Mouse (Mus musculus) bone marrow, adult 2 months (tissue): ENCODE results near the gene Nelfb. TPM values are rescaled to one million over a fixed set of nuclear protein-coding genes. Genes with fewer than 3 reads are reported as not detected.
"Not testable (repeated sequence)": the region's sequence is repeated elsewhere in the genome, so short reads cannot be mapped to it uniquely, and the experiment has no call there.

Source experiments
- H3K27ac ChIP-seq: fragments of 200-500 bp; 2 replicates; pipeline ENCODE4 v1.5.1; 2012; ENCODE audit warnings: low read depth, mild to moderate bottlenecking, control low read depth, inconsistent platforms, low read length; ENCODE audit not compliant: control insufficient read depth, poor library complexity, insufficient read depth
- H3K4me1 ChIP-seq: fragments of 200-500 bp; 2 replicates; pipeline ENCODE4 v1.6.1; 2011; ENCODE audit warnings: low read length; ENCODE audit not compliant: control insufficient read depth, insufficient read depth
- H3K4me3 ChIP-seq: fragments of 200-500 bp; replicated peaks from 2 replicates; pipeline ENCODE3; 2011; ENCODE audit warnings: mild to moderate bottlenecking, low read depth, low read length, control low read depth; ENCODE audit not compliant: control insufficient read depth
- CTCF ChIP-seq: fragments of 200-500 bp; IDR thresholded peaks from 2 replicates; pipeline ENCODE4 v1.5.1; 2011; ENCODE audit warnings: low read length, control low read depth; ENCODE audit not compliant: control insufficient read depth, insufficient read depth
- POLR2A ChIP-seq: fragments of 200-500 bp; IDR thresholded peaks from 2 replicates; pipeline ENCODE4 v1.6.1; 2011; ENCODE audit warnings: low read depth, mild to moderate bottlenecking, control low read depth, low read length, borderline replicate concordance; ENCODE audit not compliant: control insufficient read depth
- WGBS: fragments of 180-500 bp; shearing (Covaris S2); methylation state at CpG from one replicate; pipeline ENCODE4 v1.1.7; 2018; 5-methylcytosine and 5-hydroxymethylcytosine counted together
- polyA plus RNA-seq: library from polyadenylated mRNA; stranded (reverse); fragments of >200 nt; gene quantifications from 2 replicates; pipeline ENCODE4 v1.2.4, GENCODE M21; 2011; ENCODE audit warnings: low replicate concordance; ENCODE audit not compliant: missing spikeins, insufficient read depth, insufficient read length

The Nelfb gene
- 26.7 and 38.0 TPM in 2 replicates for polyA plus RNA-seq

- Histone ChIP-seq H3K27ac (peak within 1 kb of the TSS; percentile 88), H3K4me1 (no peaks in the 10 kb centered on the region; the same call in 1 of the 2 replicates), H3K4me3 (peak within 1 kb of the TSS; percentile 87)
- peak; percentile 88; the same call in 1 of the 2 replicates for TF ChIP-seq POLR2A
- no peak for TF ChIP-seq CTCF
- under 1% methylated on average over 44 of the region's 44 CpGs for WGBS
Measured at GRCm38 (mm10) chr2:25211121-25211670, at the start of gene Nelfb. Nelfb (minus strand) TSS chr2:25211489.

DNA sequence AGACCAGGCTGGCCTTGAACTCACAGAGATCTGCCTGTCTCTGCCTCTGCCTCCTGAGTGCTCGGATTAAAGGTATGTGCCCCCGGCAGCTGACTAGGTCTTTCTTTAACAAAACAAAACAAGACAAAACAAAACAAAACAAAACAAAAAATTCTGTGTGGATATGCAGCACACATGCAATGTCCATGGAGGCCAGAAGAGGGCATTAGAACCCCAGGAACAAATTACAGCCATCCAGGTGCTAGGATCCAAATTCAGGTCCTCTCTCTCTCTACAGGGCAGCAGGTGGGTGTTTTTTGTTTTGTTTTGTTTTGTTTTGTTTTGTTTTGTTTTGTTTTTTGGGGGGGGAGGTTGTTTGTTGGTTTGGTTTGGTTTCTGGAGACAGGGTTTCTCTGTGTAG is 47.6 kb upstream of the Nelfb start:
- Histone ChIP-seq H3K4me3 (no peak overlapping the region), H3K27ac (no peak overlapping the region), H3K4me1 (no peaks in the 10 kb centered on the region)
- WGBS, result 58% methylated on average over 2 of the region's 2 CpGs
- 0 out of 2 replicates have a peak, but pooled peaks have one; percentile 10 for TF ChIP-seq CTCF
- TF ChIP-seq POLR2A, result no peak

- not testable (repeated sequence) for H3K4me1 ChIP-seq, H3K27ac ChIP-seq, H3K4me3 ChIP-seq
- 77% methylated on average over 5 of the region's 5 CpGs for WGBS
Measured at GRCm38 (mm10) chr2:25257250-25257649, 46.0 kb upstream of the Nelfb start.

GRCm38 (mm10) chr2:25256443-25257109 is 45.3 kb upstream of the Nelfb start:
- WGBS, result 21% methylated on average over 12 of the region's 12 CpGs
- 0 out of 2 replicates have a peak, but pooled peaks have one; percentile 27 for TF ChIP-seq CTCF
- H3K4me3 ChIP-seq, result peak overlapping the region; percentile 4
- H3K27ac ChIP-seq, H3K4me1 ChIP-seq: not testable (repeated sequence)

GRCm38 (mm10) chr2:25255284-25255779 is 44.0 kb upstream of the Nelfb start, which contains the start of gene Tmem203:
Tmem203 (plus strand) TSS chr2:25255439.
- Histone ChIP-seq H3K27ac (peak within 1 kb of the TSS; percentile 88), H3K4me3 (peak within 1 kb of the TSS; percentile 93), H3K4me1 (no peaks in the 10 kb centered on the region)
- TF ChIP-seq CTCF (no peak), POLR2A (peak; percentile 71; the same call in 1 of the 2 replicates)
- WGBS, result under 1% methylated on average over 39 of the region's 39 CpGs

DNA sequence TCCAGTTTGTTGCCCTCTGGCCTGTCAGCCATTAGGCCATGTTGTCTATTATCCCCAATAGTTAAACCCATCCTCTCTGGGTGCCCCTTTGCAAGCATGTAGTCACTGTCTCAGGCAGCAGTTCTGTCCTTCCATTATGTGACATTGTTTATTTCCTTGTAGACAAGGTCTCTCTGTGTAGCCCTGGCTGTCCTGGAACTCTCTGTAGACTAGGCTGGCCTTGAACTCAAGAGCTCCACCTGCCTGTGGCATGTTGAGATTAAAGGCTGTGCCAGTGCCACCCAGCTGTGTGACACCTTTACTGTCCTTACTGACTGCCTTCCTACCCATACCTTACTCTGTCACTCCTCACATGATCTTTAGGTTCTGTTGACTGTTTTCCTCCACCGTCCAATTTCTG is 41.0 kb upstream of the Nelfb start:
- TF ChIP-seq POLR2A, result no peak
- TF ChIP-seq CTCF, result peak; percentile 45; the same call in 1 of the 2 replicates
- Histone ChIP-seq H3K4me3 (no peak overlapping the region), H3K27ac (no peak overlapping the region), H3K4me1 (no peaks in the 10 kb centered on the region)
- WGBS, result 85% methylated on average over 1 of the region's 1 CpGs

DNA sequence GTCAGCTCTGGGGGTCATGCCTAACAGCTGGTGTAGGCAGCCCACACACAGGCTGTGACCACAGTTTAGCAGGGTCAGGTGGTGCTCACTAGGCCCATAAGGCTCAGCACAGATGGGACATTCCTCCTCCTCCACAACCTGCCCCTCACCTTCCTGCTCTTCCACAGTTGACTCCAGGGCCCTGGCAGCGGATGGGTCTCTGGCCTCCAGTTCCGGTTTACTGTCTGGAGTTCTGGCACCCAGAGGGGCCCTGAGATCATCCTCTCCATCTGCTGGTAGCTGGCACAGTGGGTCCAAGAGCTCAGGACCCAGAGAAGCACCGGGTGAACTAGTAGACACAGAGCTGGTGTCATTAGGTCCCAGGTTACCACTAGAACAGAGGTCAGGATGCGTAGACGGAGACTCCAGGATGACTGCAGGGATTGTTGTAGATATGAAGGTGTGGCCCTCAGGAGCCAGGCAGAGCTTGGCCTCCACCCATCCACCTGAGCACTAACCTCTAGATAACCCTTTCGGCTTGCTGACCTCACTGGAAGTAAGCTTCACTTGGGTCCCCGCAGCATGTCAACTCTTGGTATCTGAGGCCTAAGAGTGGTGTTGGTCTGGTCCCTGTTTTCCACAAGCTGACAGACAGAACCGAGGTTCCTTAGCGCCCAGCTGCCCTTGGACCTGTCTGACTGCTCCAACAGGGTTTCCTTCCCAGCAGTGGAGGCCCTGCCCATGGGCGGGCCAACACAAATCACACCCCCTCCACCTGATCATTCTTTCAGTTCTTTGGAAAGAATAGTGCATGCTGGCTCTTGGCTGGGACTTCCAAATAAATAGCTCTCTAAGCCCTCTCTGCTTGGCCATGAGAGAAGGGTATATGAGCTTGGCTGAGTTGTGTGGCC is 35.1 kb upstream of the Nelfb start, which contains the start of gene AL732309.1:
AL732309.1 (minus strand) TSS at position 681 of the 890 bp plus-strand sequence.
- 86% methylated on average over 10 of the region's 10 CpGs for WGBS
- no peak within 1 kb of the TSS for H3K4me3 ChIP-seq

GRCm38 (mm10) chr2:25244144-25244543 is 32.9 kb upstream of the Nelfb start:
- Histone ChIP-seq H3K4me1 (peaks cover 2% of the 10 kb centered on the region), H3K4me3 (no peak overlapping the region), H3K27ac (no peak overlapping the region)
- WGBS, result 85% methylated on average over 4 of the region's 4 CpGs
- TF ChIP-seq POLR2A (no peak), CTCF (no peak)

More for the DNA sequence above, 35.1 kb upstream of the Nelfb start, which contains the start of gene AL732309.1:
- H3K27ac ChIP-seq, result no peak within 1 kb of the TSS
- H3K4me1 ChIP-seq, result no peaks in the 10 kb centered on the region; the same call in 1 of the 2 replicates
- TF ChIP-seq CTCF (no peak), POLR2A (no peak)
